Mouse (Mus musculus): ENCODE measurements around the gene Csnk1g2. TPM values are rescaled to one million over a fixed set of nuclear protein-coding genes. Genes with fewer than 3 reads are reported as not detected.

The Csnk1g2 gene
- polyA plus RNA-seq, 2 experiments: 110 to 253 TPM

- Histone ChIP-seq H3K27ac (replicated peaks; ENCODE audit: low read depth, low read length) (no peak overlapping the region), H3K4me3 (replicated peaks; ENCODE audit: low read length) (no peak overlapping the region), H3K9me3 (ENCODE audit: control insufficient read depth, low read length) (no peaks in the 10 kb centered on the region), H3K36me3 (ENCODE audit: control insufficient read depth, insufficient read depth, low read length) (peaks cover 11% of the 10 kb centered on the region; the same call in 1 of the 2 replicates), H3K9ac (ENCODE audit: low read depth, low read length, severe bottlenecking) (no peak overlapping the region), H3K27me3 (ENCODE audit: control insufficient read depth, insufficient read depth, low read length) (no peaks in the 10 kb centered on the region), H3K4me2 (replicated peaks; ENCODE audit: low read depth, low read length, severe bottlenecking) (no peak overlapping the region), H3K4me1 (ENCODE audit: control insufficient read depth, insufficient read depth, low read length) (peaks cover 13% of the 10 kb centered on the region)
- TF ChIP-seq POLR2A (IDR thresholded peaks at IDR 0.05; ENCODE audit: borderline replicate concordance, extremely low read depth, insufficient read depth, insufficient read length): no peak
- ATAC-seq (ENCODE audit: low FRiP score, low read depth) (no peak), DNase-seq (ENCODE audit: low spot score) (no peak)
- 85% methylated on average over 9 of the region's 9 CpGs for WGBS
These were observed 2.3 kb upstream of the Csnk1g2 start for GRCm38 (mm10) chr10:80620365-80620764.

DNA sequence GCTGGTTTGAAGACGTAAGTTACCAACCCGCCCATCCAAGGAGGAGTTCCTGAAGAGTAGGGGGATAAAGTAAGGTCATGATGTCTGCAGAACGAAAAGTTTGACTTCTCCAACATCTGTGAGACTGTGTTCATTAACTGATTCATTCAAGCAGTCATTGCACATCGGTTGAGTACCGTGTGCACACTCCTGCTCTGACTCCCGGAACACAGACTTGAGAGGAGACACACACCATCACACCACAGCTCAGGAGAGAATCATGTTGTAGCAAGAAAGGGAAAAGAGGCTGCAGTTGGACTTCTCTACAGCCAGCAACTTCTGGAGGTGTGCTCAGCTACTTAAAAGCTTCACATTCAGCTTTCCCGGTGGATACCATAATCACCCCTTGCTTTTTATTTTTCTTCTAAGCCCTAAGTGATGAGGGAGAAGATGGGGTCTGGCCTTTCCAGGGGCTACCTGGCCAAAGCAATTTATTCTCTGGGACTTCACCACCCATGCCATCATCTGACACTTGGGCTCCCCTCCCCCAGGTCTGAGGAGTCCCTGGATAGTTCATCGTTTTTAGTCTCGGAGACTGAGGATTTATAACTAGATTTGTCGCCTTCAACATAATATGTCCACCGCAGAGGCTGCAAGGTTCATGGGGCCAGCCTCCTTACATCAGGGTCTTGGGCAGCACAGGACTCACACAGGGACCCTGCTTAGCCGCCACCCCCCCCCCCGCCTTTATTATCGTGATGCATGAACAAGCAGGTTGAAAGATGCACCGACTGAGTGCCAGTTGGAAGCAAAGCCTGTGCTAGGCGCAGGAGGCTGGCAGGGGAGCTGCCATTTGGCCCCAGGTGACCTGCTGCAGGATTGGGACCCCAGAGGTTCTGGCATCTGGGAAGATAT, 1.6 kb upstream of the Csnk1g2 start:
- ATAC-seq (ENCODE audit: low FRiP score, low read depth) (no peak), DNase-seq (ENCODE audit: low spot score) (no peak)
- H3K4me1 ChIP-seq (ENCODE audit: control insufficient read depth, insufficient read depth, low read length): peaks cover 13% of the 10 kb centered on the region
- WGBS: 54% methylated on average over 16 of the region's 16 CpGs
- peak overlapping the region; percentile 85 for H3K4me3 ChIP-seq (replicated peaks; ENCODE audit: low read length)
- TF ChIP-seq POLR2A (IDR thresholded peaks at IDR 0.05; ENCODE audit: borderline replicate concordance, extremely low read depth, insufficient read depth, insufficient read length): no peak
- H3K27me3 ChIP-seq (ENCODE audit: control insufficient read depth, insufficient read depth, low read length): no peaks in the 10 kb centered on the region
- peak overlapping the region; percentile 72 for H3K4me2 ChIP-seq (replicated peaks; ENCODE audit: low read depth, low read length, severe bottlenecking)
- H3K36me3 ChIP-seq (ENCODE audit: control insufficient read depth, insufficient read depth, low read length): 0 out of 2 replicates have a peak, but pooled peaks cover 4% of the 10 kb centered on the region
- no peaks in the 10 kb centered on the region for H3K9me3 ChIP-seq (ENCODE audit: control insufficient read depth, low read length)
- H3K9ac ChIP-seq (ENCODE audit: low read depth, low read length, severe bottlenecking): peak overlapping the region; percentile 50
- peak overlapping the region; percentile 86; the same call in 1 of the 2 replicates for H3K27ac ChIP-seq (replicated peaks; ENCODE audit: low read depth, low read length)

- Histone ChIP-seq H3K9ac (ENCODE audit: low read depth, low read length, severe bottlenecking) (peak overlapping the region; percentile 50), H3K4me3 (replicated peaks; ENCODE audit: low read length) (peak overlapping the region; percentile 85), H3K4me1 (ENCODE audit: control insufficient read depth, insufficient read depth, low read length) (peaks cover 13% of the 10 kb centered on the region), H3K36me3 (ENCODE audit: control insufficient read depth, insufficient read depth, low read length) (0 out of 2 replicates have a peak, but pooled peaks cover under 1% of the 10 kb centered on the region), H3K27ac (replicated peaks; ENCODE audit: low read depth, low read length) (peak overlapping the region; percentile 86; the same call in 1 of the 2 replicates), H3K4me2 (replicated peaks; ENCODE audit: low read depth, low read length, severe bottlenecking) (peak overlapping the region; percentile 72), H3K9me3 (ENCODE audit: control insufficient read depth, low read length) (no peaks in the 10 kb centered on the region), H3K27me3 (ENCODE audit: control insufficient read depth, insufficient read depth, low read length) (no peaks in the 10 kb centered on the region)
- ATAC-seq (ENCODE audit: low FRiP score, low read depth) (no peak), DNase-seq (ENCODE audit: low spot score) (no peak)
- no peak for TF ChIP-seq POLR2A (IDR thresholded peaks at IDR 0.05; ENCODE audit: borderline replicate concordance, extremely low read depth, insufficient read depth, insufficient read length)
- WGBS: 2% methylated on average over 9 of the region's 9 CpGs
These were observed 1.0 kb upstream of the Csnk1g2 start for GRCm38 (mm10) chr10:80621690-80621939.

- H3K27me3 ChIP-seq (ENCODE audit: control insufficient read depth, insufficient read depth, low read length): no peaks in the 10 kb centered on the region
- under 1% methylated on average over 64 of the region's 64 CpGs for WGBS
- peak; percentile 100 for DNase-seq (ENCODE audit: low spot score)
- H3K27ac ChIP-seq (replicated peaks; ENCODE audit: low read depth, low read length): peak overlapping the region; percentile 86
- H3K4me3 ChIP-seq (replicated peaks; ENCODE audit: low read length): peak overlapping the region; percentile 85
- TF ChIP-seq POLR2A (IDR thresholded peaks at IDR 0.05; ENCODE audit: borderline replicate concordance, extremely low read depth, insufficient read depth, insufficient read length): no peak
- no peaks in the 10 kb centered on the region for H3K9me3 ChIP-seq (ENCODE audit: control insufficient read depth, low read length)
- peak overlapping the region; percentile 94 for H3K4me2 ChIP-seq (replicated peaks; ENCODE audit: low read depth, low read length, severe bottlenecking)
- peaks cover 13% of the 10 kb centered on the region for H3K4me1 ChIP-seq (ENCODE audit: control insufficient read depth, insufficient read depth, low read length)
- ATAC-seq (ENCODE audit: low FRiP score, low read depth): peak; percentile 96
- H3K36me3 ChIP-seq (ENCODE audit: control insufficient read depth, insufficient read depth, low read length): no peaks in the 10 kb centered on the region
- peak overlapping the region; percentile 85 for H3K9ac ChIP-seq (ENCODE audit: low read depth, low read length, severe bottlenecking)
These were observed 538 bp upstream of the Csnk1g2 start for GRCm38 (mm10) chr10:80621940-80622660.

- peak overlapping the region; percentile 71 for H3K27ac ChIP-seq (replicated peaks; ENCODE audit: low read depth, low read length)
- H3K4me1 ChIP-seq (ENCODE audit: control insufficient read depth, insufficient read depth, low read length): peaks cover 13% of the 10 kb centered on the region
- DNase-seq (ENCODE audit: low spot score) (peak; percentile 35), ATAC-seq (ENCODE audit: low FRiP score, low read depth) (no peak)
- H3K4me2 ChIP-seq (replicated peaks; ENCODE audit: low read depth, low read length, severe bottlenecking): peak overlapping the region; percentile 94
- WGBS: 10% methylated on average over 15 of the region's 15 CpGs
- peak overlapping the region; percentile 85 for H3K9ac ChIP-seq (ENCODE audit: low read depth, low read length, severe bottlenecking)
- H3K27me3 ChIP-seq (ENCODE audit: control insufficient read depth, insufficient read depth, low read length): no peaks in the 10 kb centered on the region
- TF ChIP-seq POLR2A (IDR thresholded peaks at IDR 0.05; ENCODE audit: borderline replicate concordance, extremely low read depth, insufficient read depth, insufficient read length): no peak
- peak overlapping the region; percentile 85 for H3K4me3 ChIP-seq (replicated peaks; ENCODE audit: low read length)
- no peaks in the 10 kb centered on the region for H3K36me3 ChIP-seq (ENCODE audit: control insufficient read depth, insufficient read depth, low read length)
- H3K9me3 ChIP-seq (ENCODE audit: control insufficient read depth, low read length): no peaks in the 10 kb centered on the region
These were observed 986 bp downstream of the Csnk1g2 start for GRCm38 (mm10) chr10:80623457-80624191.
